Mouse (Mus musculus): Measurements from ENCODE around the gene Myh7b. TPM values are rescaled to one million over a fixed set of nuclear protein-coding genes. Genes with fewer than 3 reads are reported as not detected.

The Myh7b gene
- polyA plus RNA-seq, 1 experiment = not detected

Other genes with a start within 250 kb of the Myh7b start
- 82.3 and 107 TPM in 2 replicates for gene Trp53inp2, start 230.2 kb upstream of the Myh7b start, polyA plus RNA-seq (2012; rRNA removed)
- gene Ncoa6, start 137.3 kb upstream of the Myh7b start, polyA plus RNA-seq (2012; rRNA removed) = 22.7 and 29.9 TPM in 2 replicates
- gene Acss2, start 93.3 kb upstream of the Myh7b start, polyA plus RNA-seq (2012; rRNA removed) = 22.9 and 27.8 TPM in 2 replicates
- 8.6 and 11.3 TPM in 2 replicates for gene Ggt7, start 93.0 kb upstream of the Myh7b start, polyA plus RNA-seq (2012; rRNA removed)
- gene Gss, start 18.4 kb upstream of the Myh7b start, polyA plus RNA-seq (2012; rRNA removed) = 15.4 and 17.5 TPM in 2 replicates
- 86.9 and 90.7 TPM in 2 replicates for gene Trpc4ap, start 81.2 kb downstream of the Myh7b start, polyA plus RNA-seq (2012; rRNA removed)
- 56.1 and 78.7 TPM in 2 replicates for gene Edem2, start 118.3 kb downstream of the Myh7b start, polyA plus RNA-seq (2012; rRNA removed)
- not detected in 2 replicates for gene Gm17581, start 124.7 kb downstream of the Myh7b start, polyA plus RNA-seq (2012; rRNA removed)
- 19.3 and 21.2 TPM in 2 replicates for gene Procr, start 139.9 kb downstream of the Myh7b start, polyA plus RNA-seq (2012; rRNA removed)
- 0.04 and 0.09 TPM in 2 replicates for gene Mmp24, start 164.1 kb downstream of the Myh7b start, polyA plus RNA-seq (2012; rRNA removed)
- 42.8 and 48.4 TPM in 2 replicates for gene BC029722, start 208.2 kb downstream of the Myh7b start, polyA plus RNA-seq (2012; rRNA removed)
- gene Eif6, start 215.7 kb downstream of the Myh7b start, polyA plus RNA-seq (2012; rRNA removed) = 63.3 and 65.9 TPM in 2 replicates
- gene Fam83c, start 223.6 kb downstream of the Myh7b start, polyA plus RNA-seq (2012; rRNA removed) = 2.6 and 3.7 TPM in 2 replicates

Data from urinary bladder, adult 2 months (tissue).